Mouse (Mus musculus) ovary, postnatal 36 days (tissue): ENCODE results near the gene Mphosph6.

Experiments
- DNase-seq: peaks from one replicate; pipeline ENCODE4 v3.0.0; 2022; ENCODE audit warnings: low spot score, mixed read lengths

Gene Mphosph6

DNA sequence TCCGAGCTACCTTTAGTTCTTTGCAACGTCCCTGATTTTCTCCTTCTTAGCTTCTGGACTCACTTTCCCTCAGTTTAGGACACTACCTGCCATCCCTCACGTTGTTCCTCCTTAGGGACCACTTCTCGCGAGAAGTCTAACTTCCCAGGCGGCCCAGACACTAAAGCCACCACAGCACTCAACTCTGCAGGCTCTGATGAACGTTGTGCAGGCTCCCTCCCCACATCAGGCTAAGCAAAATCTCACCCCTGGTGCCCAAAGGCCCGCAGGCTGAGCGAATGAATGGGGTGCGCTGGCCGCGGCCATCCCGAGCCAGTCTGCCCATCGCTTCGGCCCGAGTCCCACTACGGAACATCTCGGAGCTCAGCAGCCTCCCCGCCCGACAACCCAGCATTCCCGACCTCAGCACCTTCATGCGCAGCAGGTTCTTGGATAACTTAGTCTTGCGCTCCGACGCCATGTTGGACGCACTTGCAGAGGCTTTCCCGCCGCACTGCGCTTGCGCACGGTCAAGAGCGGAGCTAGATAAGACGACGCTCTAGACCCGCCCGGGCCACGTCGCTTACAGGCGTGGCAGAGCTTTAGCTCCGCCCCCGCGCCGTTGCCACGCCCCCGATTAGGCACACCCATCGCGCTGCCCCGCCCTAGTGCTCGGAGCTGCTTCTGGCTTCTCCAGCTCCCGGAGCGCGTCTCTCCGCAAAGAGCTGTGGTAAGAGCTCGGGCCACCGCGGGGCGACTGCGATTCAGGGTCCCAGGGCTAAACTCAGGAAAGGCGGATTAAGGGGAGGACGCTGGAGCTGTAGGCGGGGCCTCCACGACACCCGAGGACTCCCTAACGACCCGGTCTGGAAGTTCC is at the start of gene Mphosph6:
Gene Mphosph6, minus strand, starts transcription at position 501 of the 856 bp plus-strand sequence.
- DNase-seq: peak; percentile 96

DNA sequence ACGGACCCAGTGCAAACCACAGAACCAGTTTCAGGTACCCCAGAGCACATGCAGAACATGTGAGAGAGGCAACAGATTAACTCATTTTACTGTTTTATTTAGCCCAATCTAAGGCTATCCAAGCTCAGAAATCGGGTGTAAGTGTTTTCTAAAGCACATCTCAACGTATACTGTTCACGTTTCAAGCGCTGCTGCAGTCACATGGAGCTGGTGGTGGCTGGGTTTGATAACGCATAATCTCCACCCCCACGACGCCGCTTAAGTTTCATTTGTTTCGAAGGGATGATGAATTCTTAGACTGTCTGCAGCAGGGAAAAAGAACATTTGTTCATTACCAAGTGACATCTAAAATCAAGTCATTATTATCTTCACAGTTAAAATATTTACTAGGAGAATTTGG is 48.7 kb upstream of the Mphosph6 start:
- DNase-seq: no peak

- DNase-seq: no peak
Measured at GRCm38 (mm10) chr8:117847865-117848264, 46.1 kb upstream of the Mphosph6 start.

DNA sequence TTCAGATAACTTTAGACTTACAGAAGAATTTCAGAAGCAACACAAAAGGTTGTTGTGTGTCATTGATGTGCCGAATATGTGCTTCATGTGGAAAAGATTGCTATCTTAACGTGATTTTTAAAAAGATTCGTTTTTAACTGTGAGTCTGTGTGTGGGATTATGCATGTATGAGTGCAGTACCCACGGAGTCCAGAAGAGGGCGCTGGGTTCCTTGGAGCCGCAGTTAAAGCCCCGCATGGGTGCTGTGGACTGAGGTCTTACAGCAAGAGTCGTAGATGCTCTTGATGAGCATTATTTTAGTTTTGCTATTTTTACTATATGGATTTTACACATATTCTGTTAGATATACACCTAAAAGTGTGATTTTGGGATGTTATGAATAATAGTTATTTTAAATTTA is 42.0 kb upstream of the Mphosph6 start:
- DNase-seq: no peak

DNA sequence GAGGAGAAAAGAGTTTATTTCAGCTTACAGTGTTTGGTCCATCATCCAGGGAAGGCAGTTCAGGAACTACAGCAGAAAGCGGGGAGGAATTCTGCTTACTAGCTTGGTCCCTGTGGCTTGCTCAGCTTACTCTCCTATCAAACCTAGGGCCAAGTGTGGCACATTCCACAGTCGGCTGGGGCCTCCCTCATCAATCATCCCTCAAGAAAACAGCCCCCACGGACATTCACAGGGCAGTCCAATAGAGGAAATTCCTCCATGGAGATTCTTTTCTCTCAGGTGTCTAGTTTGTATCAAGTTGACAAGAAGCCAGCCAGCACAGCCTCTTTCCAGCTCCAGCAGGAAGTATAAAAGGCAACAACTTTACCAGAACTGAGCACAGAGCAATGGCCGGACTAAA is 11.8 kb upstream of the Mphosph6 start:
- DNase-seq: no peak

DNA sequence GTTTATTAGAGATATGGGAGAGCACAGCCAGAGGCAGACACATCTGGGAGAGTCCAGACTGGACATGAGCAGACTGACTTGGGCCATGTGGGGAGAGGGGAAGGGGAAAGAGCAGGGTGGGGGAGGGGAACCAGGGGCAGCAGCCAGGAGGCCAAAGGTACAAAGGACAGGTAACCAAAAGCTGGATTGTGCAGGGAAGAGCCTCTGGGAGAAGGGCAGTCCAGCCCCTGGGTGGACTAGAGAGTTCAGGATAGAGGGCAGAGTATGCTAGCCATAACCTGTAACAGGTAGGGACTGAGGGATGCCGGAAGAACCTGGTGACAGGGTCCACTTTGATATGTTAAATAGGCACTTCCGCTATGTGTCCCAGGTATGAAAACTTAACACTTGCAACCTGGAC is 8.9 kb upstream of the Mphosph6 start:
- no peak for DNase-seq

DNA sequence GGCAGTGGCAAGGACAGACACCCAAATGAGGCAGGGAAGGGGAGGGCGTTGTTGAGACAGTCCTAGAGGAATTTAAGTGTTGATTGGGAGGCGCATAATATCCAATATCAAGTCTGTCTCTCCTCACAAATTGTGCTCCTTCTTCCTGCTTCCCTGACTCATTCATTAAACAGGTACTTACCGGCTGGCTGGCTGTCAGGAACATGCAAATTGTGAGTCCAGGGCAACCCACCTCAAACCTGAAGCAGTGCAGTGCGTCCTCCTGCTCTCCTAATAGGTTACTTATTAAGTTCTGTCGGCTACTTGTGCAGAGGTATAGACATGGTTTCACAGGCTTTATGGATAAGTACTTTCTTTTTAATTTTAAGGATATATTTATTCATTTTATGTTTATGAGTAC is 3.7 kb upstream of the Mphosph6 start:
- no peak for DNase-seq

DNA sequence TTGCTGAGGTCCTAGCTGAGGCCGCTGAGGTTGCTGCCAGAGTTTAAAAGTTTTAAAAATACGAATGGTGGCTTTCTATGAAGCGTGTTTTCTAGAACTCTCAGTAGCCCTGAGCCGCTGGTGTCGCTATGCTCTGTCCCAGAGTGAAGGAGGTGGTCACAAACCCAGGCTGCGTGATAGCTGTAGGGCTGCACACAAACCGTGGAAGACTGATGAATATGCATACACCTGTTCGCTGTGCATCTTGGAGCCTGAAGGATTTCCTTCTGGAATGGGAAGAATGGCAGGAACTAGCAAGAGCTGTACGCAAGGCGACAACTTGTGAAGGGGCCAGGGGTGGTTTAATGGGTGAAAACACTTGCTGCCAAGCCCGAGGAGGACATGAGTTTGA is 551 bp upstream of the Mphosph6 start:
- no peak for DNase-seq

DNA sequence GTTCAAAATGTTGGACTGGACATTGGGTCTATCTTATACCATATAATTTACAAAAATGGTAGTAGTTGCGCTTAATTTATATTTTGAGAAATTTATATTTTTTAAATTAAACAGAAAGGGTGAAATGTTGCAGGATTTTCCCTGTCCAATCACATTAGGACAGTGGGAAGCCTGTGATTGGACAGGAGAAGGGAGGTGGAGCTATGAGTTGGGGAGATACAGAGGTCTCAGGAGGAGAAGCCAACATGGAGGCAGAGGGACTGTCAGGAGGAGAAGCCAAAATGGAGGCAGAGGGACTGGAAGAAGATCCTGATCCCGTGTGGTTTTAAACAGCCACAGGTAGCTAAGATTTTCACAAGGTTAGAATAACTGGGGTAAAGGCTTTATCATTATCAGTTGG is 3.7 kb downstream of the Mphosph6 start:
- no peak for DNase-seq

DNA sequence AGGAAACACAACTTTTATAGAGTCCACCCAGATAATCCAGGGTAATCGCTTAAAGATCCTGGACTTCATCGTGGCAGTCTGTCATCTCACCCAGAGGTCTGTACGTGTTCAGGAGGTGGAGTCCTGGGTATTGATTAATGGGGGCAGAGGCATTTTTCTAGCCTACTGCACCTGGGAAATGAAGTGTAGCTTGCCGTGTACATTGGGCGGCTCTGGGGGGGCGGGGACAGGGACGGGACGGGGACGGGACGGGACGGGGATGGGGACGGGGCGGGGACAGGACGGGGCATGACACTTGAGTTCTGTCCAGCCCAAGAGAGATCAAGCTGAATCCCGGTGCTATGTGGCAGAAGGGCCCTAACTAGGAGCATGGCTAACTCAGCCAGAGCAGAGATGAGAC is 5.3 kb downstream of the Mphosph6 start:
- DNase-seq: no peak

GRCm38 (mm10) chr8:117794581-117794980 is 7.2 kb downstream of the Mphosph6 start:
- no peak for DNase-seq

DNA sequence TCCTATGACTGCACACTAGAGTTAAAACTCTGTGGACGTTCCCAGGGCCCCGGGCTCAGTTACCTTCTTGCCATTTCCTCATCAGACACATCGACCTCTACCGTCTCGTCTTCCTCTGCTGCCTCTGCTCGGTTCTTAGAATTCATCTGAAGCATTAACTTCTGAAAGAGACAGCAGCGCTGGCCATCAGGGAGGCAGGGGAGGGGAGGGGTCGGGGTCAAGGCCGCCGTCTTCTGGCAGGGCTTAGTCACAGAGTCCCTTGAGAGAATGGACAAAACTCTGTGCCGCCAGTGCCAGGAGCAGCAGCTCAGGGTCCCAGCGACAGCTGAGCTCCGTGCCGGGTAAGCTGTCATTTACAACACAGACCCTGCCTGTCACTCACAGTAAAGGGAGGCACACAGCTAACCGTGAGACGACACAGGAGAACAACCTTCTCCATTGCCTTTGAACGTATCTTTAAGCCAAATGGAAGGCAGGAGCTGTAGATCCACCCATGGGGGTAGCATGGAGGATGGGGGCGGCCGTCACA is 9.1 kb downstream of the Mphosph6 start:
- no peak for DNase-seq

- no peak for DNase-seq
Measured at GRCm38 (mm10) chr8:117786428-117786827, 15.3 kb downstream of the Mphosph6 start.

- DNase-seq: no peak
Measured at GRCm38 (mm10) chr8:117783021-117783420, 18.7 kb downstream of the Mphosph6 start.

DNA sequence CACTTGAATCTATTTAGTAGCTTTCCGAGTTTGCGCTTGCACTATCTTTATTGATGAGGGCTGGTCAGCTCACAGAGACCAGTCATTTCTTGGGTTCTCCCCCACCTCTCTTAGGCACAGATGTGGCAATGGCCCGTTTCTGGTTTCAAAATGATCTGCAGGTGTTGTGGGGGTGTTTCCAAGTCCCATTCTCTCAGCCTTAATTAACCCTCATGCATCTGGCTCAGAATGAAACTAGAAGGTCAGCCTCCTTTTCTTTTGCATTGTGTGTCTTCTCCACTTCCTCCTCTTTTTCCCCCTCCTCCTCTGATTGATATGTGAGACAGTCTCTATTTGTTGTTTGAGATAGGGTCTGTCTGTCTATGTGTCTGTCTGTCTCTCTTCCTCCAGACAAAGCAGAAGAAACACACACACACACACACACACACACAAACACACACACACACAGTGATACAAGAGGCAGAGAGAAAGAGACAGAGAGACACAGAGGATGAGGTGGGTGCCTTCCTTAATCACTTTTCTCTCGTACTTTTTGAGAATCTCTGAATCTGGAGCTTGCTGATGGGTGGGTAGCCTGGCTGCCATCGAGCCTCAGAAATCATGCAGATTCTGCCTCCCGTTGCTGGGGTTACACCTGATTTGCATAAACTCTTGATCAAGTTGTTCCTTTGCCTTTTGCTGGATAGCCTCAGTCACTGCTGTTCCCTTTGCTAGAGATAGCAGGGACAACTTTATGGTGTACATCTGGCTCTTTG is 20.2 kb downstream of the Mphosph6 start:
- DNase-seq: no peak

GRCm38 (mm10) chr8:117779344-117779743 is 22.4 kb downstream of the Mphosph6 start:
- DNase-seq: no peak

DNA sequence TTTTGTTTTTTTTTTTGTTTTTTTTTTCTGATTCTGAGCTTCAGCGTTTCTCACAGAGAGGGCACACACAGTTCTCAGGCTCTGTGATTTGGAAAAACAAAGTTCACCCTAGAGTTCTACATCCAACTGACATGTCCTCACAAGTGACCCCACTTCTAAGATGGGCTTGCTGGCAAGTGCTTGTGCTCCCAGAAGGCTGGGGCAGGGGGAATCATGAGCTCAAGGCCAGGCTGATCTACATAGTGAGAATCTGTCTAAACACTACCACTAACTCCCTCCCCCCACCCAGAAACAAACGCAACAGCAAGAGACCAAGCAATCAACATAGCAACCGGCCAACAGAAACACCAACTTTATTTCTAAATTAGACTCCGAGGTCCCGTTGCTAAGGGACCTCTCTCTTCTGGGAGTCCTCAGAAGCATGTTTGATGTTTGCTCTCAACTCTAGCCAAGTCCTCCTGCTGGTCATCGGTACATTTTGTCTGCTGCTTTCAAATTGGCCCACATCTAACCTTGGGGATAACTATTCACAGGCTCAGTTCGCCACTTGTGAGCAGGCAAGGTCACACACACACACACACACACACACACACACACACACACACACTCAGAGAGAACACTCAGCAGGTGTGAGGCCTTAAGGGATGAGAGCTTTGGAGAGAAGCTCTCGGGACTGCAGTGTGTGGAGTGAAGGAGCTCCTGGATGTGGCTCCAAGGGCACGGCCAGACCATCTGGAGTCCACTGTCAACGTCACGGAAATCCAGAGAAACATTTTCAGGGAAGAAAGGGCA is 23.0 kb downstream of the Mphosph6 start:
- DNase-seq: no peak

- DNase-seq: no peak
Measured at GRCm38 (mm10) chr8:117776075-117776474, 25.7 kb downstream of the Mphosph6 start.

GRCm38 (mm10) chr8:117775626-117776025 is 26.1 kb downstream of the Mphosph6 start:
- no peak for DNase-seq

- DNase-seq: no peak
Measured at GRCm38 (mm10) chr8:117772597-117772996, 29.1 kb downstream of the Mphosph6 start.

DNA sequence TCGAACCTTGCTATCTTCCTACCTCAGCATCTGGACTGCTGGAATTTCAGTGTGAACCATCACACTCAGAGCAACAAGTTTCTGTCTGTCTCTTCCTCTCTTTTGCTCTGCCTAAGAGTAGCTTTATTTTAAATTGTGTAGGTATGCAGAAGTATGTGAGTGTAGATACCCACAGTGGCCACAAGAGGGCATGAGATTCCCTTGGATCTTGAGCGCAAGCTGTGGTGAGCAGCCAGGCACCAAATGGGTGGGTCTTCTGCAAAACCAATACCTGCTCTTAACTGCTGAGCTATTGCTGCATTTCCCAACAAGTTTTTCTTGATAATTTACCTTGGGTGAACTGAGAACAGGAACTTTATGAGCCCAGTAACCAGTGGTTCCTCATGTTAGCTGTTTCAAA is 29.6 kb downstream of the Mphosph6 start:
- no peak for DNase-seq

DNA sequence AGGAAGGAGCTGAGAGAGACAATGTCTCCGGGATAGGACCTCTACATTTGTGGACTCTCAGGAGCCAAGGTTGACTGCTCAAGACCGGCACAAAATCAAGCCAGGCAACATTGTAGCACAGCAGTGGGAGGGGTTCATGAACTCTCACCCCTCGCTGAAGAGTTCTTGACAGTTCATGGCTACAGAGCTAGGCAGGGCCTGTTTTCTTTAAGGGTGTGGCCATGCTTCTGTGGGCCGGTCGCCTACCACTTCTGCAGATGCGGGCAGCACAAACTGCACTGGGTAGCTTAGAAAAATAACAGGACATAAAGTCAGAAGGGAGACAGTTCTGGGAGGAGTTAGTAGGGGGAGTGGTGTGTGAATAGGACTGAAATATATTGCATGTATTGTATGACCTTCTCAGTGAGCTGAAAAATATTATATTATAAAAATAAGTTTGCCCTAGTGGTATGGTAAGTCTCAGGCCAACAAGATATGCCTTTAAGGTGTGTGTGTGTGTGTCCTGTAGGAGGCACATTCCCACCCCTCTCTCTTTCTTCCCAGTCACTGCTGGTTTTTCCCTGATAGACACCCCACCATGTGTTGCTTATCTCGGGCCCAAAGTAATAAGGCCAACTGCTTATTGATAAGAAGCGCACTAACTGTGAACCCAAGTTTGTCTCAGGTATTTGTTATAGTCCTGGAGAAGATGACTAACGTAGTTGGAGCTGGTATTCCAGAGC is 30.5 kb downstream of the Mphosph6 start:
- DNase-seq: no peak
